Mouse (Mus musculus) cerebellum, postnatal 14 days (tissue): Measurements from ENCODE around the gene Nfic.
"Not testable (repeated sequence)": the region's sequence is repeated elsewhere in the genome, so short reads cannot be mapped to it uniquely, and the experiment has no call there.

Experiments
- DNase-seq, 2 experiments: peaks; one replicate each; pipeline ENCODE4 v3.0.0; 2021; ENCODE audit warnings: mixed read lengths in 2 of 2

The Nfic gene

GRCm38 (mm10) chr10:81459399-81459798 lies 4.0 kb upstream of the Nfic start:
- peak in 1 of 2 experiments; percentile 17 for DNase-seq

DNA sequence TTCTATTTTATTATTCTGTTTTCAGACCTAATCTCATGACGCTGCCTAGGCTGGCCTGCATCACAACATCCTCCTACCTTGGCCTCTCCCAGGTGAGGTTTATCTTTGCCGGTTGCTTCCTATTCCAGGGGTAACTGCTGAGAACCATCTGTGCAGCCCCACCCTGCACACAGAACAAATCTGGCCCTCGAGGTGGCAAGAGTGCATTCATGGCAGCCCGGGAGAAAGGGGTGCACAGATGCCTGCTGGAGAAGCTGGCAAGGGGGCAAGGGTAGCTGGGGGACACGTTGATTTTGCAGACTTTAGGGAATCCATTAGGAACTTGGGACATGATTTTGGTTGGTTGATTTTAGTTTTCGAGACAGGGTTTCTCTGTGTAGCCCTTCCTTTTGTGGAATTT lies 2.8 kb upstream of the Nfic start:
- peak in 1 of 2 experiments; percentile 22 for DNase-seq

GRCm38 (mm10) chr10:81457624-81458023 lies 2.2 kb upstream of the Nfic start:
- peak in 1 of 2 experiments; percentile 9 for DNase-seq

GRCm38 (mm10) chr10:81456983-81457563 lies 1.6 kb upstream of the Nfic start:
- DNase-seq: peak in 1 of 2 experiments; percentile 17

DNA sequence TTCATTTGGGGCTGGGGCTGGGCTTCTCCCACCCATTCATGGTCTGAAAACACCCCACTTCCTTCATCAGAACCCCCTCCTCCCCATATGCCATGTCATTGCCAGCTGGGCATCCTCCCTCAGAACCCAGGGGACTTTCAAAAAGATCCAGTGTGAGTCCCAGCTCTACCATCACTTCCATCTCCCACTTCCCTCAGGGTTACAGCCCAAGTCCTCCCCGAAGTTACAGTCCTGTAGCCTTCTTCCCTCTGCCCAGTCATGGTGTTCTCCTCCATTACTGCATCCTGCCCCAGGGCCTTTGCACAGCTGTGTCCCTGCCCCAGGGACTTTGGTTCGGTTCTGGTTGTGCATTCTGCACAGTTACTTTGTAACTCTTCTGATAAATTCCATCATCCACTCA lies 1.3 kb downstream of the Nfic start:
- DNase-seq: peak in 1 of 2 experiments; percentile 3

GRCm38 (mm10) chr10:81452947-81453288 lies 2.5 kb downstream of the Nfic start:
- DNase-seq: no peak

- DNase-seq: peak in 1 of 2 experiments; percentile 19
Observed at GRCm38 (mm10) chr10:81452237-81452946, 3.0 kb downstream of the Nfic start.

DNA sequence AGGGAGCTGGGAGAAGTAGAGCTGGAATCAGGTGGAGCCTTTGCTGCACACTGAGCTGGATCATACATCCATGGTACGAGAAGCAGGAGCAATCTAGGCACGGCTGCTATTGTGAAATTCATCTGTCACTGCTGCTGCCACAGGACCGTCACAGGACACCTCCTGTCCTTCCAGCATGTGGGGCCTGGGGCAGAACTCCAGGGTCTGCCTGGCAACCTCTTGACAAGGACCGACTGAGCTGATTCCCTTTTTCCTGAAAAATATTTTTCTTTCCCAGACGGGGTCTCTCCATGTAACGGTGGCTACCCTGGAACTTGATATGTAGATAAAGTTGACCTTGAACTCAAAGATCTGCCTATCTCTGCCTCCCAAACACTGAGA lies 4.1 kb downstream of the Nfic start:
- DNase-seq: peak in 1 of 2 experiments; percentile 2

GRCm38 (mm10) chr10:81450641-81451364 lies 4.6 kb downstream of the Nfic start:
- peak in 1 of 2 experiments; percentile 14 for DNase-seq

- DNase-seq: peak; percentile 94 to 96
Observed at GRCm38 (mm10) chr10:81450140-81450539, 5.3 kb downstream of the Nfic start.

- not testable (repeated sequence) for DNase-seq
Observed at GRCm38 (mm10) chr10:81445516-81445915, 9.9 kb downstream of the Nfic start.

- DNase-seq: no peak
Observed at GRCm38 (mm10) chr10:81441019-81441418, 14.4 kb downstream of the Nfic start.

DNA sequence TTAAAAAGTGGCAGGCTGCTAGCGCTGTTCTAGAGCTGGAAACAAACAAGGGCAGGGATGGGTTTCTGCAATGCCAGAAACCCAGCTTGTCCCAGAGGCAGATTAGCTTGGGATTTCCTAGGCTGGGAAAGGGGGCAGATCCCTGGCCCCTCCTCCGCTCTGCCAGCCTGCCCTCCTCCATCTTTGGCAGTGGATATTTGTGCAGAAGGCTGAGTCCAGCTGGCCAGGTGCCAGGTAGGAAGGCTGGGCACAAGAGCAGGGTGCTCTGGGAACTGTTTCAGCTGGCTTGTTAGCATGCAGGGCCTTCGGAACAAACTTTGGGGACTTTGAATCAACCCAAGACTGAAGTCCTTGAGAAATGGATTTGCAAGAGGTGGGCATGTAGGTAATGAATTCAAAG lies 20.0 kb downstream of the Nfic start:
- peak; percentile 96 to 97 for DNase-seq

DNA sequence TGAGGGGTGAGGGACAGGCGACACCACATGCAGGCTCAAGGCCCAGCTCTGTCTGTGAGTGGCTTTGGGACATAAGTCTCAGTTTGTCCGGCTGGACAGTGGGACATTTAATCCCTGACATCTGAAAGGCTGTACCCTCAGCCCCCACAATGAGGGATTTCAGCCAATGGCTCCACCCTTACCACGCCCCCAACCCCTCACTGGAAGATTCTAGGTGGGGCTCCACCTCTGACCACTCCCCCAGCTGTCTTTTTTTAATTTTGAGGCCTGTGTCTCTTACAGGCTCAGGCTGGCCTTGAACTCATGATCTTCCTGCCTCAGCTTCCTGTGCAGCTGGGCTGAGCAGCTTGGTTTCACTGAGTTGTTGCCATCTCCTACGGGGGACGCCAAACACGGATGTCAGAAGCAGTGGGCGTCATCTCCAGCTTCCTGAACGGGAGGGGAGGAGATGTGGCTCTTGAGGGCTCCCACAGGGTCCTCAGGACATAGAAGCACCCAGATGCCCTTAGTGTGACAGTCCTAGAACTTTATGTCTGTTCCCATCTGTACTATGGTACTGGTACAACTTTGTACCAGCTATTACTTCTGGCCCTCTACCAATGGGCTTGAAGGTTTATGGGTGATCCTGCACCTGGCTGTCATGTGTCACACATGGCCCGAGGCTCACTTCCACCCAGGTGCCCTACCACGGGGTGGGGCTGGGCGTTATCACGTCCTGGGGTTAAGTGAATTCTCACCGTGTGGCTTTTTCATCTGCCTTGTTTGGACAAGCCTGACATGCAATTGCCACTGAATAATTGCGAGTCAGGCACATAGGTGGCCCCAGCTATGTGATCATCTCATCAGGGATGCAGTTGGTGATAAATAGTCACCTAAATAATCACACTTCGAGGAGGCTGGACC lies 20.8 kb downstream of the Nfic start:
- peak in 1 of 2 experiments; percentile 51 for DNase-seq

- peak; percentile 70 to 73 for DNase-seq
Observed at GRCm38 (mm10) chr10:81433541-81434289, 21.7 kb downstream of the Nfic start.

DNA sequence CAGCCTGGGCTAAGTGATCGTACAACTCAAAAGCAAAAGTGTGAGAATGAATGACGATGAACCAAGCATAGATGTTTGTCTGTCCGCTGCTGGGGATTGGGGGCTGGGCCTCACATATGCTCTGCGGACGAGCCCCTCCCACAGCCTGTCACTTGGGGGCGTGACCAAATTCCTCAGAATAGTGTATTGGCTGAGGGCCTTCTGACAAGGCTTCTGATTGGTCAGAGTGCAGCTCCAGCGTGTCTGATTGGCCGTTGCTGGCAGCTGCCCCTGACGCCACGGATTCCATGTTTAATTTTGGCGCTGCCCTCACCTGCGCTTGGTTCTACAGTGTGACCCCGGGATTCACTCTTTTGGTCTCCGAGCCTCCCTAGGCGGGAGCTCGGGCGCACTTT lies 22.6 kb downstream of the Nfic start:
- peak; percentile 95 to 96 for DNase-seq

DNA sequence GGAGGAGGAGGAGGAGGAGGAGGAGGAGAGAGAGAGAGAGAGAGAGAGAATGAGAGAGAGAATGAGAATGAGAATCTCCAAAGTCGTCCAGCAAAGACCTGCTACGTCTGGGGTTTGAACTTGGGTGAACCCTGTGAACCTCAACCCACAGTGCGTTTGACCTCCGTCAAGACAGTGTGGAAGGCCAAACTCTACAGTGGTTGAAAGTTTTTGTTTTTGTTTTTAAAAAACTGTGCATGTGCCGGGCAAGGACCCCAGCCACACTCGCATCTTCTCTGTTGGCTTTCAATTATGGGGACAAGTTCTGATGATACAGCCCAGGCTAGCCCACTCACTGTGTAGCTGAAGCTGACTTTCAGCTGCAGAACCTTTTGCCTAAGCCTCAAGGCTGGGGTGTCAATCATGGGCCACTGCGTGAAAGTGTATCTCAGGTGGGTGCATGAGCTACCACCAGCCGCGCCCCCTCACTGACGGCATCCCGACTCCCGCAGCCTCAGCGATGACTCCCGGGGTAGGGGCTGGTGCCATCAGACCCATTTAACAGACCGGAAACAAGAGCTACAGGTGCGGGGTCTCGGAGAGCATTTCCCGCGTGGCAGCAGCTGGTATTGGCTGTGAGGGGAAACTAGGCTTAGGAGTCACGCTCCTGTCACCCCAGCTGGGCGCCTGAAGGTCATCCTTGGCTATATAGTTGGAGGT lies 23.1 kb downstream of the Nfic start:
- no peak for DNase-seq

DNA sequence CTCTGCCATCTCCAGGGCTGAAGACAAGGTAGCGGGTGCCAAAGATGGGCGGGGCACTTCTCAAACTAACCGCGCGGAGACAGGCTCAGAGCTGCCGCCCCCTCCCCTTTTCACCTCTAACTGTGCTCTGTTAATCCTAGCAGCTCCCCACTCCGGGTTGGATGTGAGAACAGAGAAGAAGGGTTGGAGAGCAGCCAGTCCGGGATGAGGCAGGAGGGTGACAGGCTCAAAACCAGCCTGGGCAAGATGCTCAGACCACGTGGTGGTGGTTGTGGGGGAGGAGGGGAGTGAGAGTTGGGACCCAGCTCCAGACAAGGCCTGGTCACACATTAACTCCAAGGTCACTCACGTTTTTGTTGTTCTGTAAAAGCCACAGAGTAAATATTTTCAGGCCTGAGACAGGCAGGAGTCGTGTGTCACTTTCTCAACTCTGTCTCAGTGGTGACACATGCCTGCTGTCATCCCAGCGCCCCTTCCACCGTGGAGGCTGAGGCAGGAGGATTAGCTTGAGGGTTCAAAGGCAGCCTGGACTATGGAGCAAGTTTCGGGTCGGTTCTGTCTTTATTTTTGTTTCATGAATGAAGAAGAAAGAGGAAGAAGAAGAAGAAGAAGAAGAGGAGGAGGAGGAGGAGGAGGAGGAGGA lies 23.8 kb downstream of the Nfic start:
- peak; percentile 68 to 79 for DNase-seq

DNA sequence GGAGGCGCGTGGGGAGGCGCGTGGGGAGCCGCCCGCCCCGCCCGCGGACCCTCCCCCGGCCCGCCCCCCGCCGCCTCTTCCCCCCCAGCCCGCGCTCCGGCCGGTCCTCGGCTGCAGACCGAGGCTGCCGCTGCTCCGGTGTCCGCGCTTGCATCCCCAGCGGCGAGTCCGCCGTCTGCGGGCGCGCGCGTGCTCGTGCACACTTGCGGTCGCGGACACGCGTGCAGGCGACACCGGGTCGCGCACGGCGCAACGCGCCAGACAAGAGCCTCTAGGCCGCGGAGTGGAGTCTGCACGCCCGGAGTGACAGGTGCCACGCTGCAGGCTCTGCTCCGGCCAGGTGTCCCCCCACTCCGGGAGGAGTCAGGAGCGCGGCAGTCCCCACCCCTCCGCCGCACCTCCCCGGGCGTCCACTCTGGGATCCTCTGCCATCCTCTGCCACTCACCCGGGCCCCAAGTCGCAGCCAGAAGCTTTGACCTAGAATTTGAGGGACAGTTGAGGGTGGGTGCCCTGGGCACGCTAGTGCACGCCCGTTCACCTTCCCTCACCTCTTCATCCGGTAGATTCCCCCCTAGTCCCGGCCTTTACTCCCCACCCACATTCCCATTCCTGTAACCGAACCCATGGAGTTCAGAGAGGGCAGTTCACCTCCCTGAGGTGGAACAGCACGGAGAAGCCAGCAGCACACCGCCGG lies 24.5 kb downstream of the Nfic start:
- DNase-seq: peak; percentile 90 to 91

- DNase-seq: peak; percentile 89 to 92
Observed at GRCm38 (mm10) chr10:81430141-81430830, 25.1 kb downstream of the Nfic start.
